Mouse (Mus musculus): ENCODE measurements at regions not wholly inside any gene's neighbourhood (a gene's known extent, or its start where the extent isn't known, plus 50 kb on each side); places are given as distances from the start of the nearest gene placed in this dataset.
A peak's percentile ranks its signal among the peaks of the same experiment; 100 is the strongest.

DNA sequence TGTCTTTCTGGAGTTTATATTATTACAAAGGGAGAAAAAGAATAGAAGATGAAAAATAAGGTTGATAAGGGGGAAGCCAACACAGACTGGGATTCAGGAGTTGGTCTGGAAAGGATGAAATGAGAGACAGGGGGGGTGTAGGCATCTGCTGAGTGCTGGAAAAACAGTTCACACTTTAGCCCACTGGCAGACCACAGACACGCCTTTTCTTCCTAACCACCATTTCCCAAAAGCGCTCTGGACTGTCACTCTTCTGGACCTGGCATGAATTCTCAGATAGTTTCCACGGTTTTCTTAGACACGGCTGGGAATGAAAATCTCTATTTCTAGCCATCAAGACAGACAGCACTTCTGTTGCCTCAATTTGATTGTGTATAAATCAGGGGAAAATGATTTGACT lies 850.2 kb upstream of the A1bg start:
- intact Hi-C loops (cut with DNase I; ENCODE audit: low total_unique reads) = no loop called here

DNA sequence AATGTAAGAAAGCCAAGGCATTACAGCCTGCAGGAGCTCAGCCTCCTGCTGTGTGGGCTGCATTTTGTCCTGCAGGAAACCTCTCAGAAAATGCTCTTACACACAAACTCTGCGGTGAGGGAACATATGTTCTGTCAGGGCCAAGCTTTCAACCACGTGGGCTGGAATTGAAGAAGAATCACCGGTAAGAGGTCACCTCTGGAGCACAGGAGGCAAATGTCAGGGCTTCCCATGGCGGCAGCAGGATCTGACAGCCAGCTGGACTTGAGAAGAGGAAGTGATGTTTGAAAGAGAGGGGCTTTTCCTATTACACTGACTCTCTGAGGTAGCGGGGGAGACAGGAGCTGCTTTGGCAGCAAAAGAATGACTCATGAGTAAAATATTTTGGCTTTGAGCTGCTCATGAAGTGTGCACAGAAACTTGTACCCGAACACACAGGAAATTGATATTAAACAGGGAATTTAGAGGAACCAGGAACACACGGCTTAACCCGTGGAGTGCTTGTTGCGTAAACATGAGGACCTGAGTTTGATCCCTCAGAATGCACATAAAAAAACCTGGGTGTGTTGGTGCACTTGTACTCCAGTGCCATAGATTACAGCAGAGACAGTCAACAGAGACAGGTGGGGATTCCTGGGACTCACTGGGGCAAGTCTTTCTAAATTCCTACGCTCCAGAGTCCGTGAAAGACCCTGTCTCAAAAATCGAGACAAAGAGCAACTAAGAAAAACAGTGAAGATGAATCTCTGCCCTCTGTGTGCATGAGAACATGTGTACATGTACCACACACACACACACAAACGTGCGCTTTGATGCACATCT lies 848.1 kb upstream of the A1bg start:
- DNase-seq = no peak
- intact Hi-C loops (cut with DNase I; ENCODE audit: low total_unique reads) = no loop called here

More for the DNA sequence above, 850.2 kb upstream of the A1bg start:
- DNase-seq = no peak

DNA sequence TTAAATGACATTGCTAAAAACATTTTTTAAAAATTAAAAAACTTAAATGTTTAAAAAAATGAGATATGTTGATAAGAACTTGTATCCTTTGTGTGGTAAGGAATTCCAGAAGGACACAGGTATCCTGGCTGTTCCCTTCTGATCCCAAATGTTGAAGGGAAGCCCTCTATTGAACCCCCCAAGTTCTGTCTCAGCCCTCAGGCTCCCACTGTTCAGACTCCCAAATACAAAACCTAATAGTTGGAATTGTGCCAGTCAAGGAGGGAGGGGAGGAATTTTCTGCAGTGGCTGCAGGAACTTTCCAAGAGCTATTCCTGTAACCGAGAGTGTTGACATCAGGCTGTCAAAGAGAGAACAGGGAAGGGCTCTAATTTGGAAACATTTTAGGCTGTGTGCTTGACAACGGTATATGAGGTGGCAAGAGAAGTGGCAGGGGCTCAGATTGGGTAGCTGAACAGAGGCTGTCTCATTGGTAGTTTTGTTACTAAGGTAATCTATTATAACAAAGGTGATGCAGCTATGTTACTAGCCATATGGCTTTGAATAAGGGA lies 843.8 kb upstream of the A1bg start:
- intact Hi-C loops (cut with DNase I; ENCODE audit: low total_unique reads) = no loop called here
- DNase-seq = no peak

DNA sequence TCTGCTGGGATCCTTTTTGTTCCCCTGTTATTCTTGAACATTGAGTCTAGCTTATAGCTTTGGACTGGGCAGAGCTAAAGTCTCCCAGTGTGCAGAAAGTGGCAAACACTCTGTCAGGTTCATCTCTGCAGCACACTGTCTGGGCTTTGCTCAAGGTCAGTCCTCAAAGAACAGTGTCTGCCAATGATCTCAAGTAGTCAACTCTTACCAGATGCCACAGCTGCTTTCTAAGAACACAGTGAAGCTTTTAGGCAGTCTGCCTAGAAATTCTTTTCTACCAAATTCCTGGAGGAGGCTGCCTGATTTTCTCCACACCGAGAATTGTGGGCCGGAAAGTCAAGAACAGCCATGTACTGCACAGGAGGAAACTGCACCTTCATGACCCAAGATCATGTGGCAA lies 831.0 kb upstream of the A1bg start:
- intact Hi-C loops (cut with DNase I; ENCODE audit: low total_unique reads) = no loop called here
- no peak for DNase-seq

DNA sequence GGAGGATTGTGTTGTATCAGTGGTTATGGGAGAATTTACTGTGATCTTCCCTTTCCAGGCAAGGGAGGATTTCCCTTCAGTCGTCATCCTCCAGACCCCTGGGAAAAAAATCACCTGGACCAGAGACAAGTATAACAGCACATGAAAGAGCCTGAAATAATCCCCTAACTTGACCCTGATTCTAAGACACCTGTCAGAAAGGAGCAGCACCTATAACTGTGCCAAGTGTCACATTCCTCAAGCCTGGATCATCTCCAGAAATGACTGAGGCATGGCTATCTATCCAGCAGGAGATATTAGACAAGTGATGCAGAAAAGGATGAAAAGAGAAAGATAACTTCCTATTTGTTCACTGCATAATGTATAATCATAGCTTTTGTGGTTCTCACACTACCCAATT lies 800.9 kb upstream of the A1bg start:
- intact Hi-C loops (cut with DNase I; ENCODE audit: low total_unique reads) = no loop called here
- DNase-seq = no peak

DNA sequence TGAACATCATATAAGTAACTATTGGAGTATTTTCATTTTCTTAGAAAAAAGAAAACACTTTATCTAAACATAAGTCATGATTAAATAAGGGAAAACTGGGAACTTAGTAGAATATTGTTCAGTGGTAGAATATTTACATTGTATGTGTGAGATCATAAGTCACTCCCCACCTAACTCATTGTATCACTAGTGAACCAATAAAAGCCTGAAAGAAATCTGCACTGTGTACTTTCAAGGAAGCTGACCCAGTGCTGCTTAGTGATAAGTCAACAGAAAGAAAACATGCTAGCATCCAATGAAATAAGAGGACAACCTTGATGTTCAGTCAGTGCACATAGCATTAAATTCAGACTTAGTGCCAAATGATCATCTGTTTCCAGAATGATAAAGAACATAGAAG lies 795.7 kb upstream of the A1bg start:
- intact Hi-C loops (cut with DNase I; ENCODE audit: low total_unique reads) = no loop called here
- DNase-seq = no peak

DNA sequence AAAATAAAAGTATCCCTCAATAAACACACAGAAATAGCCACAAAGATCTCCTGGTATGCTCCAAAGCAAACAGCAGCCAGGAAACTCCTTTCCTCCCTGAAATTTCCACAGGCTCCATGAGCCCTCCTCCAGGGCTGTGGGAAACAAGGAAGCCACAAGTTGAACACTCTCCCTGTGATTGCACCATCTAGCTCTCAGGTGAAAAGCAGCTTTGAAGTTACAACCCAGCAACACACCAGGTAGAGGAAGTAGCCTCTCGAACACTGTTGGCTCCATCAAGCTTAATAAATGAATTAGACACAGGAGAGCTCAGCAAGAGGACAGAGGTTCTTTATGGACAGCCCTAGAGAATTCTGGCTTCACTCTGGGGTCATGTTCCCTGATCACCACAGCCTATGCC lies 794.4 kb upstream of the A1bg start:
- intact Hi-C loops (cut with DNase I; ENCODE audit: low total_unique reads) = no loop called here
- no peak for DNase-seq

DNA sequence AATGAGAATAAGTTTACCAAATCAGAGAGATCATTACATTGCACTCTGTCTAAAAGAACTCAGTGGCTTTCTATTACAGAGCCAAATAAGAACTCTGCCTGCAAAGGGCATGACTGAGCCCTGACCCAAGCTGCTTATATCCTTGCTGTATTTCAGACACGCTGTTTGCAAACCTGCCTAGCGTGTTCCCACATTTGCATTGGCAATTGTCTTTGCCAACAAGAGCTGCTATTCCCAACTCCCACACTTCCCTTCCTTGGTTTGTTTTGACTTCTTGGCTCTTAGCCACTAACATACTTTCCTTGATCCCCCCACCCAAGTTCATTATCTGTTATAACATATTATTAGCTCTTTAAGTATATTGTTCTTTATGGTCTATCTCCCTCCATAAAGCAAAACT lies 791.1 kb upstream of the A1bg start:
- intact Hi-C loops (cut with DNase I; ENCODE audit: low total_unique reads) = no loop called here
- DNase-seq = no peak

DNA sequence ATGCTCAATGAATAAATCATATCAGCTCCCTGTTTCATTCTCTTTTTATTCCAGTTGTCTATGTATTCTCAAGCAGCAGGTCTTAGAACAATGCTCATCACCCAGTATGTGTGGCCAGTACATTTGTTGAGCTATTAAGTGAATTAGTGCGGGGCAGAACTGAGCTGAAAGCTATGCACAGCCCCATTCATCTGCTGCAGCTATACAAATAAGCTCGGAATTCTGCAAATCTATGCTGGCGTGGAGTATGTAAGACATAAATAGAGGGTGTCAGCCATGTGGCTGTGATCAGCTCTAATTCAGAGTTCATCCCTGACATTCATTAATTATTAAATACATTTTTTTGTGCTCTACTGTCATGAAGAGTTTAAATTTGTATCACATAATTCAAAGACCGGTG lies 786.1 kb upstream of the A1bg start:
- intact Hi-C loops (cut with DNase I; ENCODE audit: low total_unique reads) = no loop called here
- no peak for DNase-seq

DNA sequence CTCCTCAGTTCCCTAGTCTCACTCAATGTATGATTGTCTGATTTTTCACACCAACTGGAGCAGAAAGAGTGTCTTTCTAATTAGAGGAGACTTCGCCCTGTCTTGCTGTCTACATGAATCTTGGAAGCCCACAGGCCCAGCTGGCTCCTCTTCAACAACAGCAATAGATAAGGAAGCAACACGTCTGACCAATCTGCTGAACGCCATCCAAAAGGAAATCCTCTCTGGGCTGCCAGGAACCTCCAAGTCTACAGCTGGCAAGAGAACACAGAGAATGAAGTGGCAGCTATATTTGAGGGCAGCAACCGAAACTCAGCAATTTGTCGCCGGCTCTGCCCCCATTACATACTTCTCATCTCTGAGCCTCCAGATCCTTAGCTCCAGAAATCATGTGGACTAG lies 785.1 kb upstream of the A1bg start:
- no peak for DNase-seq

DNA sequence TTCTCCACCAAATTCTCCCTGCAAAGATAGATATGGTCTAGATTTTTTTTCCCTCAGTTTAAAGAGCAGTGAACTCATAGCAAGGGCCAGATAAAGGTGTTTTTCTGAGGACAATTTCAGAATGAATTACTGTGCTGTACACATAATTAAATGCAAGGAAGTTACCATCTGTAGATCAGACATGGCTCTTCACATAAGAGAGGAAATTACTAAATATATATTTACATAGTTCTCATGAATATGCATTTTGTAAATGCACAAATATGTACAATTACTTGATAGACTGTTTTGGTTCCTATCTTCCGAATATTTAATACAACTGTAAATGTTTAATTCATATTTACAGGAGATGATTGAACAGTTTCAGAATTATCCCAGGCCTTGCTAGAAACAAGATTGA lies 769.9 kb upstream of the A1bg start:
- intact Hi-C loops (cut with DNase I; ENCODE audit: low total_unique reads) = no loop called here
- DNase-seq = no peak

More for the DNA sequence above, 785.1 kb upstream of the A1bg start:
- intact Hi-C loops (cut with DNase I; ENCODE audit: low total_unique reads) = no loop called here

DNA sequence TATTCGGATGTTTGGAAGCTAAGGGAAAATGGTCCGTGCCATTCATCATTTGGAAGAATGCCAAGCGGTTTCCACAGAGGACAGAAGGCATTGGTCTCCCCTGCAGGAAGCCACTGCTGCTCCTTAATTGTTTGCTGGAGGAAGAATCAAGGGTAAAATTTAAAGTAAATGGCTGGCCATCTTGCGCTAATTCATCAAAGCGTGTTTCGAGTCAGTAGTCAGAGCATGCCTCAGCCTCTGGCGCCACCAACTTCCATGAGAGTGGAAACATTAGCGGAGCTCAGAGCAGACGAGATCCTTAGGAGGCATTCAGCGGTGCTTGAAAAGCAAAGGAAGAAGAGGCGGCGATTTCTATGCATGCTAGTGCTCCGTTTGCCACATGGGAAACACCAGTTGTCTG lies 767.6 kb upstream of the A1bg start:
- intact Hi-C loops (cut with DNase I; ENCODE audit: low total_unique reads) = no loop called here
- DNase-seq = no peak

DNA sequence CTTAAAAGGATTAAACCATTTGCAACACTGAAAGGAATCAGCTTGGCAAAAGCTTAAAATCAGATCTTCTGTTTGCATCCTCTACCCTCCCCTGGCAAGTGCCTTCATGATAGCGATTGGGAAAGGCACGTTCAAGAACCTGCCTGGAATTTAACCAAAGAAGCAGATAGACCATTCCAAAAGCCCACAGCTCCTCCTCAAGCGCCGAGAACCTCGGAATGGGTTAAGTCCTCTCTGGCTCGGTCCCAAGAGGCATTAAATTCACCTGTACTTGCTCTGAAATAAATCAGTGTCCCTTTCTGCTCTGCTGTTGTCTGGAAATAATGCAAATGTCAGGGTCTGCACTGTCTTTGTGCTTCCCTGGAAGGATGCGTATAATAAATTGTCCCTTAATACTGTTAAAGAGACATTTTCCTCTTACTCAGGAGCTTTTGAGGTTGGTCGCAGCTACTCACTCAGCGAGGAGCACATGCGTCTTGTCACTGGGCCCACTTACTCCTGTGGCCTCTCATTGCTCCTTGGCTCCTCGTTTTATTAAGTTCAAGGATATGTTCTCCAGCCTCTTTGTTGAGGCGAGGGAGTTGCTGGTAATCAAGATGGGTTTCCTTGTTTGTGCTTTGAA lies 767.1 kb upstream of the A1bg start:
- intact Hi-C loops (cut with DNase I; ENCODE audit: low total_unique reads) = no loop called here
- DNase-seq = no peak

DNA sequence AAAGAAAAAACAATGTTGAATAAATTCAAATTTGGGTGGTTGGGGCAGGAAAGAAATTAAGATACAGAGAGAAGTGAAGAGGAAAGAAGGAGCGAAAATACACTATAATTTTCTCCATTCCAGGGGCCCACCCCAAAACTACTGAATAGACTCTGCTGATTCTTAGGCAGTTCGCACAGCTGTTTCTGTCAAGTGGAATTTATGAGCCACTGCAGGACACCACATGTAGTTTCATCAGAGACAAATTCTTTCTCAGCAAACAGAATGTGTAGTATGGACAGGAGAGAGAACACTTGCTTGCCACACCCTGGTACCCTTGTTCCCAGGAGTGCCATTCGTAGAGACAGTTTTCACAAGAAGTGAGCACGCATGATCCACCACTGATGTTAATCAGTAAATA lies 760.2 kb upstream of the A1bg start:
- intact Hi-C loops (cut with DNase I; ENCODE audit: low total_unique reads) = no loop called here
- DNase-seq = no peak

DNA sequence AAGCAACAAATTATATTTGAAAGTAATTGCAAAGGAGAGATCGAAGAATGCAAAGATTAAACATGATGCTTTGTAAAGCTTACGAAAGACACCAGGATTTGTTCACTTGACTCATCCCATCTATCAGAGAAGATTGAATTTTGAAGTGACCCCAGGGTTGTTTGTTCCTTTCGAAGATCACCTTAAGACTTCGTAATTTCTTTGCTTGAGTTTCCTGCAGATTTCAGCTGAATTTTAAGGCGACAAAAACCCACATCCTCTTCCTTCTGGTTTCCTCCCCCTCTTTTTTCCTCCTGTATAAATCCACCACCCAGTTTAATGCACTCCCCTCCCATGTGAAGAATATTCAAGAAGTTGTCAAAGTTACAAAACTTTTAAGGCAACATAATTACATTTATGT lies 747.7 kb upstream of the A1bg start:
- DNase-seq = no peak
- intact Hi-C loops (cut with DNase I; ENCODE audit: low total_unique reads) = no loop called here

DNA sequence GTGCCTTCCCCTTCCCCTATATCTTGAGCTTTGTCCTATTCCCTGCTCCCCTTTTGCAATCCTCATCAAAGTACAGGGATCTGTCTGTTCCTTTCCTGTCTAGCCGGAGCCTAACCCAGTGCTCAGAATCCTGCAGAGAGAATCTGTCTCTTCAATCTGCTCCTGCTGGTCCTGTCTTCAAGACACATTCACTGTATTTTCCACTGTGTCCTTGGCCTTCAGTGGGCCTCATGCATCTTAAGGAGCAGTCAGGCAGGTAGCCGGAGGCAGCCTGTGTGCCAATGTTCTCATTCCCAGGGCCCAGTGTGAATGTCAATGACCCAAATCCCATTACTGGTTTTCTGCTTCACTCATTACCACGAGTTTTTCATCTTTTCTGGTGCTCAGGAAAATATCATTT lies 737.8 kb upstream of the A1bg start:
- DNase-seq = no peak
- intact Hi-C loops (cut with DNase I; ENCODE audit: low total_unique reads) = no loop called here

DNA sequence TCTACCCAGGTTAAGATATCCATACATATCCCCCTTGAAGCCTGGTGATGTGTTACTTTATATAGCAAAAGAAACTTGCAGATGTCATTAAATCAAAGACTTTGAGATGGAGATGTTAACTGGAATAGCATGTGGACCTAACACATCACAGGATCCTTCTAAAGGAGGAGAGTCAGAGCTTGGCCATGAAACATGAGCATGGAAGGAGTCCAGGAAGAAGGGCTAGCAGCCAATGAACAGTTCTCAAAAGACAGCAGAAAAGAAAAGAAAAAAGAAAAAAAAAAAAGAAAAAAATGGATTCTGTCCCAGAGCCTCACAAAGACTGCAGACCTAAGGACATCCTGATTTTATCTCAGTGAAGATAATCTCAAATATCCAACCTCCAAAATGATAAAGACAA lies 734.1 kb upstream of the A1bg start:
- intact Hi-C loops (cut with DNase I; ENCODE audit: low total_unique reads) = no loop called here
- DNase-seq = peak; percentile 22

DNA sequence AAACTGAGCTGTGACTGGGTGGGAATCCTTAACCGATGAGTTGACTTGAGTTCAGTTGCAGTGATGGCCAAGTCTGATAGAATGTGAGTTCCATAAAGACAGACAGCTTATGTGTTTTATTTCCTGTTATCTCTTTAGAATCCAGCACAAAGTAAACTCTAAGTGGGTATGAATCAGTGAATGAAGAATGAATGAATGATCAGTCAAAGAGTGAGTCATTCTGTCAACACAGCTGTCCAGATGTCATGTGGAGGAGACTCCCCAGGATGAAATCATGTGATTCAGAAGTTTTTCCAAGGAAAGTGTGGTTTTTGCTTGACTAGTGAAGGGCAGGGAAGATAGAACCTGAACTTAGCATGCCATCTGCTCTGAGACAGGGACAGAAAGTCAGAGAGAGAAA lies 732.0 kb upstream of the A1bg start:
- DNase-seq = no peak
- intact Hi-C loops (cut with DNase I; ENCODE audit: low total_unique reads) = no loop called here

DNA sequence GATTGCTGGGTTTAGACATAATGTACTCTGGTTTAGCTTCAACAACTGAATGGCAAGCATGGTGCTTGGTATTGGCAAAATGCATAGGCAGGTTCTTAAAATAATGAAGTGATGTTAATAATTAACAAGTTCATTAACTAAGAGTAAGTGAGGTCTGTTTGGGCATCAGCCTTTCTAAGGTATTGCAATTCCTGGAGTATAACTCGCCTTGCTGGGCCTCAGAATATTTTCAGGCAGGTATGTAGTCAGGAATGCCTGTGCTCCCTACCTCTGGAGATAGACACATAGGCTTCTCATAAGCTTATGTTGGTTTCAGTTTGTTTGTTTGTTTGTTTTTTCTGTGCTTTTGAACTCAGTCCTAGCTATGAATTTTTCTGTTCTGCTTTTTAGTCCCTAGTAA lies 731.0 kb upstream of the A1bg start:
- DNase-seq = no peak
- intact Hi-C loops (cut with DNase I; ENCODE audit: low total_unique reads) = no loop called here

DNA sequence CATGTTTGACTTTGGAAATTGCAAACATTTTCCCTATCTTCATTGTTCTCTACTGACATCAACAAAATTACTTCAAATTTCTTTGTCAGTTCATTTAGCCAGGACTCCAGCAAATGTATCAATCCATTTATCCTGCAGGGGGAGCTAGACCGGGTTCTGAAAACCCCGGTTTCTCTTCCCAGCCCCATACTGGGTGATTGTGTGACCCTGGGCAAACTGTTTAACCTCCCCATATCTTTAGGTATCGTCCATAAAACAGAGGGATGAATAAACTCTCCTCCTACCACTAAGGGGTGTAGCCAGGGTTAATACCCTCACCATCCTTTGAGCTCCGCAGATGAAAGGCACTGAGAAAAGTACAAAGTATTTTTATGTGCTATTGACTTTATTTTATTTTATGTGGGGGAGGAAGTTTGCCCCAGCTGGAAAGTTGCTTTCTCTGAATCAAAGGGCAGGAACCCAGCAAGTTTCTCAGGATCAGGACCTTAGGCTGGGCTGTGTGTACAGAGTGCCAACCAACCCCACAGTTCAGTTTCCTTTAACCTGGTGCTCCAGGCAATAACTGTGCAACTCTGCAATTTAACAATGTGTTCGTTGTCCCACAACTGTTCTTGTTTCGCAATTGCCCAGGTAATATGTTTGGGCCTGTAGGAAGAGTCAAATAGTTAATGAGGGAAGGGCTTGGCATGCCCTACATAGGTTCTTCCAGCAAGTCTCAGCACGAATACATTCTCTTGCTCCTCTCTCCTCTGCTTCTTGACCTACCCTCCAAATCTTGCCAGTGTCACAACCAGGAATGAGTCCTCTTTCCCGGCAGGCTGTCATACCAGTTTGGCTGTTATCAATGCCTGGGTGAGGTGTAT lies 696.1 kb upstream of the A1bg start:
- intact Hi-C loops (cut with DNase I; ENCODE audit: low total_unique reads) = no loop called here
- DNase-seq = no peak

Data from gastrocnemius, postnatal 14 days (tissue).